Mouse (Mus musculus) heart, embryonic 16.5 days (tissue): ENCODE data around the gene Map6d1. TPM values are rescaled to one million over a fixed set of nuclear protein-coding genes. Genes with fewer than 3 reads are reported as not detected.

Experiments
- ATAC-seq: fragments of 200-750 bp; cut with Nextera tagmentation; replicated peaks from 2 replicates; pipeline ENCODE4 v1.8.0; 2017; ENCODE audit warnings: moderate number of reproducible peaks; ENCODE audit not compliant: insufficient read depth, low FRiP score; ENCODE audit errors: extremely low read depth
- H3K27ac ChIP-seq: fragments of 300-500 bp; sonication (generic); 2 replicates; pipeline ENCODE4 v1.5.1; 2014; ENCODE audit warnings: mild to moderate bottlenecking, low read length, control low read depth, moderate library complexity
- H3K27me3 ChIP-seq: fragments of 300-500 bp; sonication (generic); 2 replicates; pipeline ENCODE4 v1.6.1; 2014; ENCODE audit warnings: low read length, mixed read lengths; ENCODE audit not compliant: control insufficient read depth, insufficient read depth
- H3K36me3 ChIP-seq: fragments of 300-500 bp; sonication (generic); 2 replicates; pipeline ENCODE4 v1.6.1; 2014; ENCODE audit not compliant: control insufficient read depth, insufficient read depth
- H3K4me1 ChIP-seq: fragments of 300-500 bp; sonication (generic); 2 replicates; pipeline ENCODE4 v1.6.1; 2014; ENCODE audit warnings: low read length, mixed read lengths; ENCODE audit not compliant: control insufficient read depth, insufficient read depth
- H3K4me2 ChIP-seq: fragments of 300-500 bp; sonication (generic); 2 replicates; pipeline ENCODE4 v1.6.1; 2014; ENCODE audit warnings: low read depth, mild to moderate bottlenecking, control low read depth, low read length
- H3K4me3 ChIP-seq: fragments of 300-500 bp; sonication (generic); 2 replicates; pipeline ENCODE4 v1.5.1; 2014; ENCODE audit warnings: mild to moderate bottlenecking, control low read depth, low read length
- H3K9ac ChIP-seq: fragments of 300-500 bp; sonication (generic); 2 replicates; pipeline ENCODE4 v1.6.1; 2014; ENCODE audit warnings: low read length, control low read depth
- H3K9me3 ChIP-seq: fragments of 300-500 bp; sonication (generic); replicated peaks from 2 replicates; pipeline ENCODE4 v1.6.1; 2016; ENCODE audit warnings: low read length; ENCODE audit not compliant: control insufficient read depth
- WGBS: fragments of 180-500 bp; shearing (Covaris S2); extraction: QIAGEN DNeasy Blood & Tissue Kit; methylation state at CpG from one replicate; pipeline ENCODE4 v1.1.7; 2014; 5-methylcytosine and 5-hydroxymethylcytosine counted together
- polyA plus RNA-seq: library from polyadenylated mRNA; unstranded; fragments of >200 nt; fragmentation: Nextera tagmentation; extraction: Ambion mirVana; gene quantifications from 2 replicates; pipeline ENCODE4 v1.2.1, GENCODE M21; 2015

Map6d1 gene
- polyA plus RNA-seq, 1 experiment from 2014 or later: 0.32 TPM

DNA sequence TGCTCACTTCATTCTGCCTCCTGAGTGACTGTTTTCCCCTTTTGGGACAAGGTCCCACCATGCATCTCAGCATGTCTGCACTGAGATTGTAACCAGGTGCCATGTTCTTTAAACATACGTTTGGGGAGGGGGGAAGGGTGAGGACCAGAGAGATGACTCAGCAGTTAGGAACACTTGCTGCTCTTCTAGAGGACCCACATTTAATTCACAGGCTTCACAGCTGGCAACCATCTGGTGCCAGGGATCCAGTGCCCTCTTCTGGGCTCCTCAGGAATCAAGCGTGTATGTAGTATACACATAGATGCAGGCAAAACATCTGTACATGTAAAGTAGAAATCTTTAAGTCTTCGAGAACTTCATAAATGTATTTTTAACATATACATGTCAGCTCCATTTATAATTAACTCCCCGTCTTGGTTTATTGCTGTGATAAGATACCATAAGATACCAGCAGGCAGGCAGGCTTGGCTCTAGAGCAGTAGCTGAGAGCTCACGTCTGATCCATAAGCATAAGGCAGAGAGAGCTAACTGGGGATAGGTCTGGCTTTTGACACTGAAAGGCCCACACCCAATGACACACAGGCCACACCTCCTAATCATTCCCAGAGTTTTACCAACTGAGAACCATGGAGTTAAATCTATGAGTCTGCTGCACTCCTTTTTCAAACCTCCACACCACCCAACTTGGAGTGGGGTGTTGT is 41.5 kb downstream of the Map6d1 start:
- Histone ChIP-seq H3K4me3 (no peak overlapping the region), H3K27me3 (no peaks in the 10 kb centered on the region), H3K4me2 (no peak overlapping the region), H3K4me1 (no peaks in the 10 kb centered on the region), H3K27ac (no peak overlapping the region), H3K36me3 (peaks cover 63% of the 10 kb centered on the region), H3K9me3 (peaks cover 7% of the 10 kb centered on the region; the same call in 1 of the 2 replicates), H3K9ac (no peak overlapping the region)
- no peak for ATAC-seq
- 76% methylated on average over 5 of the region's 5 CpGs for WGBS

DNA sequence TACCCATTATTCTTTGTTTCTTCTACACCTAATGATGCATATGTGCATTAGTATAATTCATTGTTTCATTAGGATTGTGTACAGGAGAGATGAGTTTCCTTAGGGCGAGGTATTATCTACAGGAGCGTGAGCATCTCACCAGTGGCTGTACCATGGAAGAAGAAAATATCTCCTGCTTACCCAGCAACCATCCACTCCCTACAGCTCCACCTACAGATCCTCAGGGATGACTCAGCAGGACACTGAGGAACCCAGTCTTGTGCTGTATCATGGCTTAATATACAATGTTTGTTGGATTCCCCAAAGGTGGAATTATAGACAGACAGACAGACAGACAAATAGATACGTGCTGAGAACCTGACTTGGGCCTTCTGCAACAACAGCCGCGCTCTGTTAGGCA is 44.2 kb downstream of the Map6d1 start:
- no peaks in the 10 kb centered on the region for H3K4me1 ChIP-seq
- H3K27me3 ChIP-seq: no peaks in the 10 kb centered on the region
- peaks cover 66% of the 10 kb centered on the region for H3K36me3 ChIP-seq
- H3K9me3 ChIP-seq: peaks cover 6% of the 10 kb centered on the region; the same call in 1 of the 2 replicates
- no peak overlapping the region for H3K4me3 ChIP-seq
- H3K4me2 ChIP-seq: no peak overlapping the region
- H3K27ac ChIP-seq: no peak overlapping the region
- no peak overlapping the region for H3K9ac ChIP-seq
- no peak for ATAC-seq
- 94% methylated on average over 5 of the region's 5 CpGs for WGBS

DNA sequence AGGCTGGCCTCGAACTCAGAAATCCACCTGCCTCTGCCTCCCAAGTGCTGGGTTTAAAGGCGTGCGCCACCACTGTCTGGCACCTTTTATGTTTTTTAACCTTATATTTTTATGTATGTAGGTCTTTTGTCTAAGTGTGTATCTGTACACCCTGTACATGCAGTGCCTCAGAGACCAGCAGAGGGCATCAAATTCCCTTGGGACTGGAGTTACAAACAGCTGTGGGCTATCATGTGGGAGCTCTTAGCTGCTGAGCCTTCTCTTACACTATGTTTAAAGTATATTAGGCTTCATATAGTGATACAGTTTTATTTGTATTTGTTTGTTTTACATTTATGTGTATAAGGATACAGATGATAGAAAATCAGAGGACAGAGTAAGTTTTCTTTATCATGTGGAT is 45.6 kb downstream of the Map6d1 start:
- Histone ChIP-seq H3K27ac (no peak overlapping the region), H3K27me3 (no peaks in the 10 kb centered on the region), H3K4me3 (no peak overlapping the region), H3K9ac (no peak overlapping the region), H3K36me3 (peaks cover 61% of the 10 kb centered on the region), H3K4me1 (no peaks in the 10 kb centered on the region), H3K4me2 (no peak overlapping the region), H3K9me3 (no peaks in the 10 kb centered on the region)
- 95% methylated on average over 3 of the region's 3 CpGs for WGBS
- no peak for ATAC-seq

DNA sequence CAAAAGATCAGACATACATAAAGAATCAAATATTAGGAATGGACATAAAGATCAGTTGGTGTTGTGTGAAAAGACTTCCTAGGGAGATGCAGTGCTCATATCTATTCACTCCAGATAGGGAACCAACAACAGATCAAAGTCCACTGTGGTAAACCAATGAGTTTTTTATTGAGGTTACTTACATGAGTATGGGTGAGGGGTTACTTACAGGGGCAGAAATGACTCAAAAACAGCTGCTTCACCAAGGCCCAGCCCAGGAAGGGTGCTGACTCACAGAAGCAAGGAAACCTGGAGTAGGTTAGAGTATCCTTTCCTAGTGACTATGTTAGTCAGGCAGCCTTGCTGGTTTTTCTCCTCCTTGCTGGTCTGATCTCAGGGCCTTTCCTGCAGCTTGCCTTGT is 49.1 kb downstream of the Map6d1 start:
- Histone ChIP-seq H3K9me3 (no peaks in the 10 kb centered on the region), H3K4me3 (no peak overlapping the region), H3K36me3 (peaks cover 53% of the 10 kb centered on the region), H3K27me3 (no peaks in the 10 kb centered on the region), H3K27ac (no peak overlapping the region), H3K4me2 (no peak overlapping the region), H3K9ac (no peak overlapping the region), H3K4me1 (no peaks in the 10 kb centered on the region)
- no peak for ATAC-seq

DNA sequence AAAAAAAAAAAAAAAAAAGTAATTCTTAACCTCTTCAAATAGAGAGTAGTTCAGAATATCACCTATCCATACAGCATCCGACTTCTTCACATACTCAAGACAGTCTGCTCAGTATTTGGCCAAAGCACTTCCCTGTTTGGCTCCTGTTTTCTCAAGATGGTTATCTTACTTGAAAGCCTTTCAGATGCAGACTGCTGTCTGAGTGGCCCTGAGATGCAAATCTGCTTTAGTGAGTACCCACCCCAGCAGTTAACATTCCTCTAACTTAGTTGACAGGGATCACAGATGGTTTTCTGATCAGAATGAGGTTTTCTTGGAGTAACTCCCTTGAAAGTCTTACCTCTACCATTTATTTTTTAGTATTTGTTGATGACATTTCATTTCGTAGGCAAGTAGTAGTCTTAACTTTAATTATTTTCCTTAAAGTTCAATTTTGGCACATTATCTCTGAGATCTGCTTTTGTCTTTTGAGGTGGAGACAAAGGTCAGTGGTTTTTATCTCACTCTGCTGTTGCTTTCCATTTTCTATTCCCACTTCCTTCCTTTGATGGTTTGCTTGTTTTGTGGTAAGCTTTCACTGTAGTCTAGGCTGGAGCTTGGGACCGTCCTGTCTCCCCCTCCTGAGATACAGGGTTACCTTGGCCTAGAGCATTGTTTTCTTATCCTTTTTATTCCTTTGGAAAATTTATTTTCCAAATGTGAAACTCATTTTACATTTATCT is 49.8 kb downstream of the Map6d1 start:
- no peak overlapping the region for H3K9ac ChIP-seq
- no peak overlapping the region for H3K4me2 ChIP-seq
- no peaks in the 10 kb centered on the region for H3K27me3 ChIP-seq
- no peaks in the 10 kb centered on the region for H3K9me3 ChIP-seq
- no peak for ATAC-seq
- H3K27ac ChIP-seq: no peak overlapping the region
- H3K4me1 ChIP-seq: no peaks in the 10 kb centered on the region
- WGBS: 69% methylated on average over 3 of the region's 3 CpGs
- H3K36me3 ChIP-seq: peaks cover 54% of the 10 kb centered on the region
- H3K4me3 ChIP-seq: no peak overlapping the region

DNA sequence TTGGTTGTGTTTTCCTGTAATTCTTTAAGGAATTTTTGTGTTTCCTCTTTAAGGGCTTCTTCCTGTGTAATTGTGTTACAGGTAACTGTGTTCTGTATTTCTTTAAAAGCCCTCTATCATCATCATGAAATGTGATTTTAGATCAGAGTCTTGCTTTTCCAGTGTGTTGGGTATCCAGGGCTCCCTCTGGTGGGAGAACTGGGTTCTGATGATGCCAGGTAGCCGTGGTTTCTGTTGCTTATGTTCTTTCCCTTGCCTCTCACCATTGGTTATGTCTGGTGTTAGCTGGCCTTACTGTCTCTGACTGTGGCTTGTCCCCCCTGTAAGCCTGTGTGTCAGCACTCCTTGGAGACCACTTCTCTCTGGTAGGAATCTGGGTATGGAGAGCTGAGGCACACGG is 55.8 kb downstream of the Map6d1 start:
- Histone ChIP-seq H3K36me3 (peaks cover 35% of the 10 kb centered on the region), H3K27me3 (no peaks in the 10 kb centered on the region), H3K9ac (no peak overlapping the region), H3K4me3 (no peak overlapping the region), H3K4me2 (no peak overlapping the region), H3K27ac (no peak overlapping the region), H3K9me3 (no peaks in the 10 kb centered on the region), H3K4me1 (no peaks in the 10 kb centered on the region)
- no peak for ATAC-seq
- 61% methylated on average over 2 of the region's 2 CpGs for WGBS

Other genes starting within 250 kb of the Map6d1 start
- gene Klhl24, start 143.8 kb downstream of the Map6d1 start, polyA plus RNA-seq: 42.3 and 45.3 TPM in 2 replicates
- 14.7 and 16.1 TPM in 2 replicates for gene Yeats2, start 100.3 kb downstream of the Map6d1 start, polyA plus RNA-seq
- 80.4 and 83.5 TPM in 2 replicates for gene Parl, start 61.0 kb upstream of the Map6d1 start, polyA plus RNA-seq
- not detected in 2 replicates for gene Cyp2ab1, start 84.0 kb upstream of the Map6d1 start, polyA plus RNA-seq
- 54.0 and 64.1 TPM in 2 replicates for gene Abcc5, start 185.0 kb upstream of the Map6d1 start, polyA plus RNA-seq